Mouse (Mus musculus) neural tube, embryonic 12.5 days (tissue): ENCODE measurements at regions not wholly inside any gene's neighbourhood (a gene's known extent, or its start where the extent isn't known, plus 50 kb on each side); places are given as distances from the start of the nearest gene placed in this dataset.
A peak's percentile ranks its signal among the peaks of the same experiment; 100 is the strongest.

ENCODE experiments used
- ATAC-seq: fragments of 200-750 bp; cut with Nextera tagmentation; 2 replicates; pipeline ENCODE4 v1.8.0; 2017; ENCODE audit warnings: low read depth, mild to moderate bottlenecking, moderate TSS enrichment, moderate library complexity; ENCODE audit not compliant: low FRiP score
- H3K27ac ChIP-seq: fragments of 300-500 bp; sonication (generic); 2 replicates; pipeline ENCODE4 v1.5.1; 2016
- H3K27me3 ChIP-seq: fragments of 300-500 bp; sonication (generic); replicated peaks from 2 replicates; pipeline ENCODE4 v1.6.1; 2016; ENCODE audit warnings: mild to moderate bottlenecking
- H3K36me3 ChIP-seq: fragments of 300-500 bp; sonication (generic); 2 replicates; pipeline ENCODE4 v1.6.1; 2016; ENCODE audit warnings: mild to moderate bottlenecking
- H3K4me1 ChIP-seq: fragments of 300-500 bp; sonication (generic); 2 replicates; pipeline ENCODE4 v1.6.1; 2016
- H3K4me2 ChIP-seq: fragments of 300-500 bp; sonication (generic); replicated peaks from 2 replicates; pipeline ENCODE4 v1.6.1; 2016; ENCODE audit warnings: mild to moderate bottlenecking
- H3K4me3 ChIP-seq: fragments of 300-500 bp; sonication (generic); 2 replicates; pipeline ENCODE4 v1.5.1; 2016
- H3K9ac ChIP-seq: fragments of 300-500 bp; sonication (generic); 2 replicates; pipeline ENCODE4 v1.6.1; 2016; ENCODE audit warnings: mild to moderate bottlenecking
- H3K9me3 ChIP-seq: fragments of 300-500 bp; sonication (generic); 2 replicates; pipeline ENCODE4 v1.6.1; 2016; ENCODE audit warnings: mild to moderate bottlenecking
- WGBS: fragments of 180-500 bp; shearing (Covaris S2); methylation state at CpG from one replicate; pipeline ENCODE4 v1.1.7; 2016; 5-methylcytosine and 5-hydroxymethylcytosine counted together

DNA sequence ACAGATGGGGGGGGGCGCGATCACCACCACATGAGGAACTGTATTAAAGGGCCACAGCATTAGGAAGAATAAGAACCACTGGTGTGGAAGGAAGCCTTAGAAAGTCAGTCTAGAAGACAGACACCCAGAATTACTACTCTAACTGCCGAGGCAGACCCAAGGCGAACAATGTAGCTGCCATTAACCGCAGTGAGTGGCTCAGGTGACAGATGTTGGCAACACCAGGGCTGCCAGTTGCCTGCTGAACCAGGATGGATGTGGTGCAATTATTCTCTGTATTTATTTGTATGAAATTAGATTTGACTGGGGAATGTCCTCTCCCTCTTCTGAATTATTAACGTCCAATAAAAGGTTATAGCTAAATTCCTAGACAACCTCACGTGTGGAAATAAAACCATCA, 124.7 kb downstream of the 4930564D02Rik start:
- no peak overlapping the region for H3K4me2 ChIP-seq
- H3K9me3 ChIP-seq, result no peaks in the 10 kb centered on the region
- no peak overlapping the region for H3K9ac ChIP-seq
- no peaks in the 10 kb centered on the region for H3K4me1 ChIP-seq
- no peak overlapping the region for H3K27ac ChIP-seq
- H3K4me3 ChIP-seq, result no peak overlapping the region
- no peaks in the 10 kb centered on the region for H3K27me3 ChIP-seq
- H3K36me3 ChIP-seq, result no peaks in the 10 kb centered on the region
- ATAC-seq, result peak; percentile 61; the same call in 1 of the 2 replicates
- 72% methylated on average over 7 of the region's 7 CpGs for WGBS

DNA sequence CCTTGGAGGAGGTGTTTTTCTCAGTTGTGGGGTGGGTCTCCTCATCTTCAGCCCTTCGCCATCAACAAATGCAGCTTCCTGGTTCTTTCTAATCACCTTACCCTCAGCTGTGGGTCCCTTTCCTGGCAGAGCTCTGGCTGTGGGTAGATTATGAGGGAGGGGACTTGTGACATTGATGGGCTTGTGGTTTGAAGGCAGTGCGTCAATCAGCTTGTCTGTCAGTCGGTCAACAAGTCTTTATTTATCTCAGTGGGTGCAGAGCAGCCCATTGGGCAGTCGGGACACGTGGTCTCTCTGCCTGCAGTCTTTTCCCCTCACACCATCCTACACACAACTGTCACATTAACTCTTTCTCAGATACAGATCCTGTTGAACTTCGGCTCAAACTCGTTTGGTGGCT, 125.2 kb downstream of the 4930564D02Rik start:
- Histone ChIP-seq H3K4me1 (no peaks in the 10 kb centered on the region), H3K9ac (no peak overlapping the region), H3K9me3 (no peaks in the 10 kb centered on the region), H3K27ac (no peak overlapping the region), H3K4me3 (no peak overlapping the region), H3K4me2 (no peak overlapping the region), H3K27me3 (no peaks in the 10 kb centered on the region), H3K36me3 (no peaks in the 10 kb centered on the region)
- 64% methylated on average over 7 of the region's 7 CpGs for WGBS
- ATAC-seq, result no peak

DNA sequence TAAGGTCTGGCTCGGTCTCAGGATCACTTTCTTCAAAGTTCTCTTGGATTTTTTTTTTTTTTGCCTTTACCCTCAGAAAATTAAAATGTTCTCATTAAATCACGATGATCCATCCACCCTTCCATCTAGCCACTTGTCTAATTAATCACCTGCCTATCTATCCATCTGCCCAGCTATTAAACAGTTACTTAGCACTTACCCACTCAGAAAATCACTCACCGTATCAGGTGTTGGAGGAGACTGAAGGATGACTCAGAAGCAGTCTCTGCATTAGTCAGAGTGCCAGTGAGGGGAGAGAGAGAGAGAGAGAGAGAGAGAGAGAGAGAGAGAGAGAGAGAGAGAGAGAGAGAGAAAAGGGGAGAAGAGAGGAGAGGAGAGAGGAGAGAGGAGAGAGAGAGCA, 134.1 kb downstream of the 4930564D02Rik start:
- Histone ChIP-seq H3K9ac (no peak overlapping the region), H3K4me2 (no peak overlapping the region), H3K36me3 (no peaks in the 10 kb centered on the region), H3K4me3 (no peak overlapping the region), H3K27me3 (no peaks in the 10 kb centered on the region), H3K27ac (no peak overlapping the region), H3K9me3 (no peaks in the 10 kb centered on the region), H3K4me1 (no peaks in the 10 kb centered on the region)
- 86% methylated on average over 3 of the region's 3 CpGs for WGBS
- no peak for ATAC-seq

DNA sequence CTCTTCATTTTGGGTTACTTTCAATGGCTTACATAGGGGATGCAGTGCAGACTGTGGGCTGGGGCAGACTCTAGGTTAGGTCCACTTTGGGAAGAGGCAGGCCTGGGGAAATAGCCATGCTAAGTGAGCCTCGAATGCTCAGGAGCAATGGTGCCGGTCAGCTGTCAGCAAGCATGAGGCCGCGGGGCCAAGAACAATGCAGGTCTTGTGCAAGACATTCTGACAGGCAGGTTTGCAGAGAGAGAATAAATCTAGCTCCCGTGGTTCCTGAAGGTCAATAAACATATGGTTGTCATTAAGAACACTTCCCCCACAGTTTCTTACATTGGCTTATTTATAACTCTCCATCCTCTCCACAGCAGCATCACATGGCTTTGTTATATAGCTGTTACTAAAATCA, 142.5 kb downstream of the 4930564D02Rik start:
- Histone ChIP-seq H3K4me1 (no peaks in the 10 kb centered on the region), H3K9ac (no peak overlapping the region), H3K4me2 (no peak overlapping the region), H3K4me3 (no peak overlapping the region), H3K9me3 (no peaks in the 10 kb centered on the region), H3K27ac (no peak overlapping the region), H3K36me3 (no peaks in the 10 kb centered on the region), H3K27me3 (no peaks in the 10 kb centered on the region)
- ATAC-seq, result no peak
- 58% methylated on average over 5 of the region's 5 CpGs for WGBS

DNA sequence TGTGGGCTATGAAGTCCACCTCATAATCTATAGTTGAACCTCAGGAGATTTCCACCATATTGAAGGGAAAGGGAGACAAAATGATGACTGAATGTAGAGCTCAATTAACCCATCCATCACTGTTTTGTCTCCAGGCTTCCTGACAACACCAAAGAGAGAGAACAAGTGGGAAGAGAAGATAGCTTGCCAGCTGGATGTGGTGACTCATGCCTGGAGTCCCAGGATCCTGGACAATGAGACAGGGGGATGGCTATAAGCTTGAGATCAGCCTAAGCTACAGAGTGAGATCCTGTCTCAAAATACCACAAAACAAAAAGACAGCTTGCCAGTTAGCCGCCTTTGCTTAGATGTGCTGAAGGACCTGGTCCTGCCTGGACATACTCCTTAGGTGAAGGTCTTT, 144.4 kb downstream of the 4930564D02Rik start:
- Histone ChIP-seq H3K9ac (no peak overlapping the region), H3K27ac (no peak overlapping the region), H3K36me3 (no peaks in the 10 kb centered on the region), H3K4me3 (no peak overlapping the region), H3K4me1 (no peaks in the 10 kb centered on the region), H3K4me2 (no peak overlapping the region), H3K27me3 (no peaks in the 10 kb centered on the region), H3K9me3 (no peaks in the 10 kb centered on the region)
- WGBS, result 95% methylated on average over 1 of the region's 1 CpGs
- no peak for ATAC-seq

DNA sequence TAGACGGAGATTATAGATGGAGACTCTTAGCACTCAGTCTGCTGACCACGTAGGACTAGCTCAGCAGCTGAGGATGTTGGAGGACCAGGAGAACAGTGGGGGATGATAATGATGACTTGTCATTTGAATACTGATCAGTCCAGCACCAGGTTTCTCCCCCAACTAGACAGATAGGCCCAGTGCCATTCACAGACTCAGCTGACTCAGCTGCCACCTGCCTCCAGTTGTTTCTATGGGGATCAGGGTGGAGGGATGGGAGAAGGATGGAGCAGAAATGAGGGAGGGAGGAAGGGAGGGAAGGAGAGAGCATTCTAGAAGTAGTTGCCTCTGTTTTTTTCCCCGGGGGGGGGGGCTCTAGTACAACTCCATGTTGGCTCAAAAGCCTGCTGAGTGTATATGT, 145.1 kb downstream of the 4930564D02Rik start:
- no peak for ATAC-seq
- Histone ChIP-seq H3K27me3 (no peaks in the 10 kb centered on the region), H3K9me3 (no peaks in the 10 kb centered on the region), H3K27ac (no peak overlapping the region), H3K9ac (no peak overlapping the region), H3K4me1 (no peaks in the 10 kb centered on the region), H3K4me2 (no peak overlapping the region), H3K4me3 (no peak overlapping the region), H3K36me3 (no peaks in the 10 kb centered on the region)
- WGBS, result 55% methylated on average over 3 of the region's 3 CpGs

DNA sequence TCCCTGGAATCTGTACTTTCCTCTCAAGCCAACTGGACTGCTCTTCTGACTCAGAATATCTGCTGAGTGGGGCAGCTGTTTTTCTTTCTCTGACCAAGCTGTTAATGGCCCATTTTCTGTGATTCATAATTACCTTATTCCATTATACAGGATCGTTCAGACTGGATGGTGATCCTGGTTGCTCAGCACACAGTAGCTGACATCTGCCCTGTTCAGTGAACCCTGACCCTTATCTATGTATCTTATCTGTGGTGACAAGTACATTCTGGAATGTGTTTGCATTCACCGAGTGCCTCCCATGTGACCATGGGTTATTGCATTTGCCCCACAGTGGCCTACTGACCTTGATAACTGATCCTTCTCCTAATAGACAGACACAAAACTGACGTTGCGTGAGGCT, 148.2 kb downstream of the 4930564D02Rik start:
- WGBS, result 56% methylated on average over 4 of the region's 4 CpGs
- Histone ChIP-seq H3K27me3 (no peaks in the 10 kb centered on the region), H3K4me2 (no peak overlapping the region), H3K4me1 (no peaks in the 10 kb centered on the region), H3K27ac (no peak overlapping the region), H3K9me3 (no peaks in the 10 kb centered on the region), H3K36me3 (no peaks in the 10 kb centered on the region), H3K4me3 (no peak overlapping the region), H3K9ac (no peak overlapping the region)
- no peak for ATAC-seq

DNA sequence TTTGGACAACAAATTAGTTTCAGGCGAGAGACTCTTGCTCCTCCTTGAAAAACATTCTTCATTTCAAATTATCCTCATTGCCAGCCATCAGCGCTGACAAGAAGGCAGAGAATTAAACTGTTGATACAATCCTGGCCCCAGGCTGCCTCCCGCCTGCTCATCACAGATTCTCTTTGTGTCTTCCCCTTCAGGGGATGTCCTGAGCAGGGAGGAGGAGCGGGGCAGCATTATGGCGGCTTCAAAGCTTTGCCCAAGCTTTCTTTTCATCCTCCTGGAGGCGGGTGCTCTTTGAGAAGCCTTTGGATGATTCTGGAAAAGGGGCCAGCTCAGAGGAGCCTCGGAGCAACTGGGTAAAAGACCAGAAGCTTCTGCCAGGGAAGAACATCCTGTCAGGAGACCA, 149.1 kb downstream of the 4930564D02Rik start:
- ATAC-seq, result no peak
- H3K27ac ChIP-seq, result no peak overlapping the region
- H3K27me3 ChIP-seq, result no peaks in the 10 kb centered on the region
- WGBS, result 40% methylated on average over 7 of the region's 7 CpGs
- no peaks in the 10 kb centered on the region for H3K36me3 ChIP-seq
- no peaks in the 10 kb centered on the region for H3K9me3 ChIP-seq
- no peak overlapping the region for H3K9ac ChIP-seq
- no peak overlapping the region for H3K4me2 ChIP-seq
- H3K4me3 ChIP-seq, result no peak overlapping the region
- no peaks in the 10 kb centered on the region for H3K4me1 ChIP-seq

DNA sequence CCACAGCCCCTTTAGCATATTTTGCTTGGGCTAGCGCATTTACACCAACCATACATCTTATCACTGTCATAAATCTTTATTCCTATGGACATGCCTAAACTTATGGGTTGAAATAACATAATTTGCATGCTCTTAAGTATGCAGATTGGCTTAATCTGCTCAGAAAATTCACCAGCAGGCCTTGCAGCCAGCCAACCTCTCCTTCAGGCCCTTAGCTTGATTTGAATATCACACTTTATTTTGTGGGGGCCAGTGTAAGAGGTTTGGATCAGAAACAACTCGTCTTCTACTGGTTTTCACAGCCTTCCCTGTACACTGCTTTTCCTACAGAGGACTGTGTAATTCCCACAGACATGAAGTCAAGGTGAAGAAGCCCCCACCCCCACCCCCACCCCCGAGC, 153.0 kb downstream of the 4930564D02Rik start:
- Histone ChIP-seq H3K27ac (no peak overlapping the region), H3K36me3 (no peaks in the 10 kb centered on the region), H3K27me3 (no peaks in the 10 kb centered on the region), H3K9ac (no peak overlapping the region), H3K4me2 (no peak overlapping the region), H3K4me3 (no peak overlapping the region), H3K4me1 (peaks cover 13% of the 10 kb centered on the region; the same call in 1 of the 2 replicates), H3K9me3 (no peaks in the 10 kb centered on the region)
- ATAC-seq, result no peak
- 74% methylated on average over 3 of the region's 3 CpGs for WGBS

DNA sequence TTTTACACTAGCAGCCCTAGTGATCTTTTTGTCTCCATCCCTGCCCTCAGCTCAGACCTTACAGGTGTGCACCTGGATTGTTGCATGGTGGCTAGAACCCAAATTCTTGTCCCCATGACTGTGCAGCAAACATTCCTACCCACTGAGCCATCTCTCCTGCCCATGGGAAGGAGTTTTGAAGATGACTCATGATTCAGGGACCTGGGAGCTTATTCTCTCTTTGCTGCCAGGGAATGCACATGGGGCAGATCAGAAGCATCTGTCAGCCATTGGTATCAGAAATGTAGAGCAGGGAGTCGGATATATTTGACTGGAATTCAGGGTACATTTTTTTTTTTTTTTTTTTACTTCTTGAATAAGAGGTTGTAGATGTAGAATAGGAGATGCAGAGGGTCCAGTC, 154.0 kb downstream of the 4930564D02Rik start:
- no peak for ATAC-seq
- H3K4me2 ChIP-seq, result no peak overlapping the region
- 74% methylated on average over 1 of the region's 1 CpGs for WGBS

DNA sequence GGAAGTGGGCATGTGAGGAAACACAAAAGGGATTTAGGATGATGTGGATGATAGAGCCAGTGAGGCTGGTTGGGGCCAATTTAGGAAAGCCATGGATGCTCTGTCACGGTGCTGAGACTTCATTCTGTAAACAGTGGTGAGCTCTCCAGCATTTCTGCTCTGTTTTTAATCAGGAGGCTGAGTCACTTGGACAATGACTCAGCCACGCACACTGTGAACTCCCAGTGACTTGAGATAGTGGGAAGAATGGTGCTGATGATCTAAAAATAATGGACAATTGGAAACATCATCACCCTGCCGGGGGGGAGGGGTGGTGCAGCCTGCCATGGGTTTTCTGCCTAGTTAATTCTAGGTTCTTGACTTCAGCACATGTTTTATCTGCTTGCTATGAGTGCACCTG, 156.3 kb downstream of the 4930564D02Rik start:
- H3K36me3 ChIP-seq, result no peaks in the 10 kb centered on the region
- H3K27me3 ChIP-seq, result no peaks in the 10 kb centered on the region
- H3K4me2 ChIP-seq, result no peak overlapping the region
- no peak overlapping the region for H3K27ac ChIP-seq
- no peak overlapping the region for H3K9ac ChIP-seq
- H3K4me3 ChIP-seq, result no peak overlapping the region
- no peak for ATAC-seq
- no peaks in the 10 kb centered on the region for H3K9me3 ChIP-seq
- H3K4me1 ChIP-seq, result peaks cover 16% of the 10 kb centered on the region; the same call in 1 of the 2 replicates
- 67% methylated on average over 3 of the region's 3 CpGs for WGBS

More for the DNA sequence above, 154.0 kb downstream of the 4930564D02Rik start:
- no peak overlapping the region for H3K27ac ChIP-seq
- no peaks in the 10 kb centered on the region for H3K9me3 ChIP-seq
- H3K27me3 ChIP-seq, result no peaks in the 10 kb centered on the region
- H3K4me3 ChIP-seq, result no peak overlapping the region
- peaks cover 16% of the 10 kb centered on the region; the same call in 1 of the 2 replicates for H3K4me1 ChIP-seq
- no peak overlapping the region for H3K9ac ChIP-seq
- H3K36me3 ChIP-seq, result no peaks in the 10 kb centered on the region

DNA sequence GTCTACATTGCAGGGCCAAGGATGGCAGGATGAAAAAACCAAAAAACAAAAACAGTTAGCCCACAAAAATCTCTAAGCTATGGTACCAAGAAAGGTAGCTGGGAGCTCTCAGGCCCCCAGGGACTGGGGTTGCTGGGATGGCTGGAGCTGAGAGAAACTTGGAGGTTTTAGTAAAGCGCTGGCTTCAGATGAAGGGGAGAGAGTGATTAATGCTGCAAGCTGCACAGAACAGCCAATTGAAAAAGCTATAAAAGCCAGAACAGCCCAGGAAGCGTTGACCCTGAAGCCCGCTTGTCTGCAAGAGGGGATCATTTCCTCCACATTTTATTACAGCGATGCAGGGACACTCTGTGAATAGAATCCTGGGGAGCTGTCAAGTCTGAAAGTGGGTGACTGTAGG, 157.0 kb downstream of the 4930564D02Rik start:
- Histone ChIP-seq H3K4me1 (peaks cover 16% of the 10 kb centered on the region; the same call in 1 of the 2 replicates), H3K4me3 (no peak overlapping the region), H3K36me3 (no peaks in the 10 kb centered on the region), H3K4me2 (no peak overlapping the region; the same call in 1 of the 2 replicates), H3K27me3 (no peaks in the 10 kb centered on the region), H3K9me3 (no peaks in the 10 kb centered on the region), H3K9ac (no peak overlapping the region), H3K27ac (no peak overlapping the region)
- no peak for ATAC-seq
- WGBS, result 7% methylated on average over 4 of the region's 4 CpGs

DNA sequence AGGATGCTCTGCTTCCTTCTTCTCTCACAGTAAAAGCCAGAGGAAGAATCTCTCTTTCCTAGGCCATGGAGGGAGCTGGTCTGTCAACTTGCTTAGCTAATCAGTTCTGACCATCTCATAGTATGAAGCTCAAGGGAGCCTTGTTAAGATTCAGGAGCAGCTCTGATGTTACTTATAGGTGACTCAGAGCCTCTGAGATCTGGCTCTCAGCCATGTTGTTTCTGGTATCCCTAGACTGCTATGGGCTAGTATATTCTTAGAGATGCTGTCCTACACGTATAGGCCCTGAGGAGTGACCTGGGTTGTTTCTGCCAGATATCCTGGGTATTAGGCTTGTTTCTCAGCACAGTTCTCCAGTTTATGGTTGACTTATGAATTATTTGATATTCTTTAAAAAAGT, 160.9 kb downstream of the 4930564D02Rik start:
- Histone ChIP-seq H3K36me3 (no peaks in the 10 kb centered on the region), H3K9ac (no peak overlapping the region), H3K4me1 (peaks cover 16% of the 10 kb centered on the region; the same call in 1 of the 2 replicates), H3K27me3 (no peaks in the 10 kb centered on the region), H3K4me3 (no peak overlapping the region), H3K9me3 (no peaks in the 10 kb centered on the region), H3K27ac (no peak overlapping the region), H3K4me2 (no peak overlapping the region)
- WGBS, result 76% methylated on average over 1 of the region's 1 CpGs
- no peak for ATAC-seq
